Mouse (Mus musculus) embryonic facial prominence, embryonic 15.5 days (tissue): ENCODE data around the gene Tnk2. TPM values are rescaled to one million over a fixed set of nuclear protein-coding genes. Genes with fewer than 3 reads are reported as not detected.

Source experiments
- ATAC-seq: fragments of 200-750 bp; cut with Nextera tagmentation; 2 replicates; pipeline ENCODE4 v1.8.0; 2017; ENCODE audit warnings: low read depth, moderate TSS enrichment; ENCODE audit not compliant: insufficient number of reproducible peaks, low FRiP score, low TSS enrichment
- H3K27ac ChIP-seq: fragments of 300-500 bp; sonication (generic); replicated peaks from 2 replicates; pipeline ENCODE4 v1.5.1; 2015; ENCODE audit warnings: mild to moderate bottlenecking, inconsistent platforms
- H3K27me3 ChIP-seq: fragments of 300-500 bp; sonication (generic); 2 replicates; pipeline ENCODE4 v1.6.1; 2015; ENCODE audit warnings: inconsistent platforms
- H3K36me3 ChIP-seq: fragments of 300-500 bp; sonication (generic); 2 replicates; pipeline ENCODE4 v1.6.1; 2015; ENCODE audit warnings: mild to moderate bottlenecking, inconsistent platforms
- H3K4me1 ChIP-seq: fragments of 300-500 bp; sonication (generic); 2 replicates; pipeline ENCODE4 v1.6.1; 2015; ENCODE audit warnings: inconsistent platforms
- H3K4me2 ChIP-seq: fragments of 300-500 bp; sonication (generic); replicated peaks from 2 replicates; pipeline ENCODE4 v1.6.1; 2015; ENCODE audit warnings: mild to moderate bottlenecking, inconsistent platforms
- H3K4me3 ChIP-seq: fragments of 300-500 bp; sonication (generic); replicated peaks from 2 replicates; pipeline ENCODE4 v1.5.1; 2015; ENCODE audit warnings: mild to moderate bottlenecking, inconsistent platforms
- H3K9ac ChIP-seq: fragments of 300-500 bp; sonication (generic); 2 replicates; pipeline ENCODE4 v1.6.1; 2015; ENCODE audit warnings: inconsistent platforms
- H3K9me3 ChIP-seq: fragments of 300-500 bp; sonication (generic); replicated peaks from 2 replicates; pipeline ENCODE4 v1.6.1; 2016; ENCODE audit warnings: inconsistent platforms
- WGBS: fragments of 180-500 bp; shearing (Covaris S2); methylation state at CpG from one replicate; pipeline ENCODE4 v1.1.7; 2015; 5-methylcytosine and 5-hydroxymethylcytosine counted together
- polyA plus RNA-seq: library from polyadenylated mRNA; unstranded; fragments of >200 nt; fragmentation: Nextera tagmentation; extraction: Ambion mirVana; gene quantifications from 2 replicates; pipeline ENCODE4 v1.2.1, GENCODE M21; 2015

The Tnk2 gene
- polyA plus RNA-seq, 1 experiment from 2014 or later, result 16.3 TPM

GRCm38 (mm10) chr16:32660557-32661321, 17.1 kb downstream of the Tnk2 start:
- WGBS, result 19% methylated on average over 10 of the region's 10 CpGs
- peak; percentile 63; the same call in 1 of the 2 replicates for ATAC-seq
- H3K4me1 ChIP-seq, result peaks cover 67% of the 10 kb centered on the region
- H3K36me3 ChIP-seq, result 0 out of 2 replicates have a peak, but pooled peaks cover 7% of the 10 kb centered on the region
- H3K9me3 ChIP-seq, result no peaks in the 10 kb centered on the region
- H3K9ac ChIP-seq, result no peak overlapping the region
- H3K27me3 ChIP-seq, result no peaks in the 10 kb centered on the region
- H3K4me3 ChIP-seq, result no peak overlapping the region
- peak overlapping the region; percentile 26 for H3K4me2 ChIP-seq
- H3K27ac ChIP-seq, result peak overlapping the region; percentile 68

- Histone ChIP-seq H3K4me1 (peaks cover 69% of the 10 kb centered on the region), H3K4me2 (peak overlapping the region; percentile 26), H3K27ac (peak overlapping the region; percentile 68), H3K27me3 (no peaks in the 10 kb centered on the region), H3K9ac (no peak overlapping the region), H3K4me3 (0 out of 2 replicates have a peak overlapping the region, but pooled peaks have one; percentile 0), H3K9me3 (no peaks in the 10 kb centered on the region), H3K36me3 (0 out of 2 replicates have a peak, but pooled peaks cover 7% of the 10 kb centered on the region)
- no peak for ATAC-seq
- 49% methylated on average over 10 of the region's 10 CpGs for whole genome bisulfite sequencing
Observed at GRCm38 (mm10) chr16:32661493-32661921, 17.8 kb downstream of the Tnk2 start.

DNA sequence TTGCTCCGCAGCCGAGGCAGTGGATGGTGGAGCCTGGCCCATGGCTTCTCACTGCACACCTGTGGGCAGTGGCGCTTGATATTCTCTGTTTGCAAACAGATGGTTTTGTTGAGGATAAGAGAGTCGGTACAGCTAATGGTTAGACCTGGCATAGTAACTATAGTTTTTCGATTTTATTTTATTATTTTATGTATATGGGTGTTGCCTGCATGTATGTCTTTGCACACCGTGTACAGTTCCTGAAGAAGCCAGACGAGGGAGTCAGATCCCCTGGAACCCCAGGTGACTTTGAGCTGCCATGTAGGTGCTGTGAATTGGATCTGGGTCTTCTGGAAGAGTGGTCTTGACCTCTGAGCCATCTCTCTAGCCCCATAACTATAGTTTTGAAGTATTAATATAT, 18.7 kb downstream of the Tnk2 start:
- Histone ChIP-seq H3K4me2 (peak overlapping the region; percentile 26; the same call in 1 of the 2 replicates), H3K4me1 (peaks cover 66% of the 10 kb centered on the region), H3K27me3 (no peaks in the 10 kb centered on the region), H3K9me3 (no peaks in the 10 kb centered on the region), H3K36me3 (0 out of 2 replicates have a peak, but pooled peaks cover 7% of the 10 kb centered on the region), H3K4me3 (no peak overlapping the region), H3K9ac (no peak overlapping the region), H3K27ac (0 out of 2 replicates have a peak overlapping the region, but pooled peaks have one; percentile 68)
- WGBS, result 86% methylated on average over 7 of the region's 7 CpGs
- no peak for ATAC-seq

- Histone ChIP-seq H3K9ac (no peak overlapping the region), H3K27me3 (no peaks in the 10 kb centered on the region), H3K4me2 (no peak overlapping the region), H3K4me1 (peaks cover 66% of the 10 kb centered on the region), H3K9me3 (no peaks in the 10 kb centered on the region), H3K4me3 (no peak overlapping the region), H3K36me3 (0 out of 2 replicates have a peak, but pooled peaks cover 7% of the 10 kb centered on the region), H3K27ac (no peak overlapping the region)
- WGBS, result 84% methylated on average over 9 of the region's 9 CpGs
- no peak for ATAC-seq
Observed at GRCm38 (mm10) chr16:32663231-32663858, 19.7 kb downstream of the Tnk2 start.

DNA sequence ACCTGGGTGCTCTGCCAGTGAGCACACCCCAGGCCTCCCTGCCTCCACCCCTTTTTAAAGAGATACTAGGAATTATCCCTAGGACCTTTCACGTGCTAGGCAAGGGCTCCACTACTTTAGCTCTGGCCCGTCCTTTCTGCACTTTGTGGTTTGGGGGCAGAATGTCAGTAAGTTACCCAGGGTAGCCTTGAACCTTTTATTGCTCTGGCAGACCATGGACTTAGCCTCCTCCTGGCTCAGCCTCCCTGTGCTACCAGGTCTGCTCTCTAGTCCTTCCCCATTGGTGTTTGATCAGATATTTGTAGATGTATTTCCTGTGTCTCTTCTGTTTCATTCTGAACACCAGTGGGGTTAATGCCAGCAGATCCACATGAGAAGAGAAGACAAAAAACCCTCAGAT, 20.5 kb downstream of the Tnk2 start:
- Histone ChIP-seq H3K36me3 (0 out of 2 replicates have a peak, but pooled peaks cover 7% of the 10 kb centered on the region), H3K4me3 (no peak overlapping the region), H3K27ac (no peak overlapping the region), H3K27me3 (no peaks in the 10 kb centered on the region), H3K4me2 (no peak overlapping the region), H3K4me1 (peaks cover 59% of the 10 kb centered on the region), H3K9ac (no peak overlapping the region), H3K9me3 (no peaks in the 10 kb centered on the region)
- ATAC-seq, result no peak
- WGBS, result 66% methylated on average over 2 of the region's 2 CpGs

GRCm38 (mm10) chr16:32665851-32666665, 22.4 kb downstream of the Tnk2 start:
- no peak for ATAC-seq
- H3K36me3 ChIP-seq, result peaks cover 23% of the 10 kb centered on the region
- 75% methylated on average over 11 of the region's 11 CpGs for WGBS

DNA sequence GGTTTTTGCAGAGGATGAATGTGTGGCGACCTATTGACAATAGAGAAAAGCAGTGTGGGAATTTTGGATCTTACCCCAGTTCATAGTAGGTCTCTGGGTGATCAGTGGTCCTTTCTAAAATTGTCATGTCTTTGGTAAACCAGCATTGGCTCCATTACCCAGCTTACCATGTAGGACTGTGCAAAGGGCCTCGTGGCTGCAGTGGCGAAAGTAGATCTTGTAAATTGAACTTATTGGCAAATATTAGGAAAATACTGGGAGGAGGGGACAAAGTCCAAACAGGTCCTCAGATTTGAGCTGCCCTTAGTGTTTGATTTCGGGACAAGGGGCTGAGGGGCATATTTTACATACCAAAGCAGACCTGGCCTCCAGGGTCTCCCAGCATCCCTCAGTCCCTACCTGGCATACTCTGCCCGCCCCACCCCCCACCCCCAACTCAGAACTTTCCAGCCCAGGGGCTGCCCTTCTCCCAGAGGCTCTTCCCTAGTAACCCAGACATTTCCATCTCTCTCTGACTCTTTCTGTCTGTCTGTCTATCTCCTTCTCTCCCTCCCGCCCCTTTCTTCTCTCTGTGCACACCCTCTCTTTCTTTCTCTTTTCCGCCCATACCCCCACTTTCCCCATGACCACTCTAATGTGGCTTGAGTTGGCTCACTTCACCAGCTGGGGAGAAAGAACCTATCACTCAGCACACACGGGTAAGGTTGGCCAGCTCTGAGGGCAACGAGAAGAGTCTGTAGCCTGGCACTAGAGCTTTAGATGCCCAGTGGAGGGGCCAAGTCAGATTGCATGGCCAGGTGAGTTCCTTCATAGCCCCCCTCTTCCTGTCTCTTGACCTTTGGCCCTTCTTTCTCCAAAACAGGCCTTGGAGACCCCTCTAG, 23.2 kb downstream of the Tnk2 start:
- H3K9me3 ChIP-seq, result no peaks in the 10 kb centered on the region
- H3K4me1 ChIP-seq, result peaks cover 32% of the 10 kb centered on the region
- H3K27me3 ChIP-seq, result no peaks in the 10 kb centered on the region
- no peak for ATAC-seq
- 0 out of 2 replicates have a peak overlapping the region, but pooled peaks have one; percentile 48 for H3K27ac ChIP-seq
- peaks cover 31% of the 10 kb centered on the region for H3K36me3 ChIP-seq
- no peak overlapping the region for H3K9ac ChIP-seq
- WGBS, result 72% methylated on average over 9 of the region's 9 CpGs
- no peak overlapping the region for H3K4me2 ChIP-seq
- H3K4me3 ChIP-seq, result no peak overlapping the region

More at GRCm38 (mm10) chr16:32665851-32666665, 22.4 kb downstream of the Tnk2 start:
- Histone ChIP-seq H3K27ac (peak overlapping the region; percentile 24; the same call in 1 of the 2 replicates), H3K4me2 (no peak overlapping the region), H3K9me3 (no peaks in the 10 kb centered on the region), H3K27me3 (no peaks in the 10 kb centered on the region), H3K9ac (no peak overlapping the region), H3K4me3 (no peak overlapping the region), H3K4me1 (peaks cover 41% of the 10 kb centered on the region)

DNA sequence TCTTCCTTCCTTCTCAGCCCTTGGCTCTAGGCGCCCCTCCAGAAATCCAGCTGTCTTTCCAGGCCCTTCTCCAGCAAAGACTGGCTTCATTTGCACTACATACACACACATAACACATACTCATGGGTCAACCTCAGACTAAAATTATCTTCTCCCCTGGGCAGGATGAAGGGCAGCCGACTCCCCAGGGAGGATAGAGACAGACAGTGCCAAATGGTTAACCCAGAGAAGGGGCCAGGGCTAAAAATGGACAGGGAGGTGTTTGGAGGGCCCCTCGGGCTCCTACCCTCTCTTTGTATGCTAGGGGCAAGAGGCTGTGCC, 23.8 kb downstream of the Tnk2 start:
- H3K27ac ChIP-seq, result peak overlapping the region; percentile 48; the same call in 1 of the 2 replicates

GRCm38 (mm10) chr16:32668030-32668429, 24.4 kb downstream of the Tnk2 start:
- H3K4me2 ChIP-seq, result no peak overlapping the region
- 59% methylated on average over 10 of the region's 10 CpGs for WGBS
- H3K36me3 ChIP-seq, result peaks cover 39% of the 10 kb centered on the region
- peaks cover 35% of the 10 kb centered on the region for H3K4me1 ChIP-seq
- H3K27ac ChIP-seq, result peak overlapping the region; percentile 48; the same call in 1 of the 2 replicates
- ATAC-seq, result no peak
- H3K4me3 ChIP-seq, result no peak overlapping the region
- H3K27me3 ChIP-seq, result no peaks in the 10 kb centered on the region
- no peaks in the 10 kb centered on the region for H3K9me3 ChIP-seq
- no peak overlapping the region for H3K9ac ChIP-seq

More for the DNA sequence above, 23.8 kb downstream of the Tnk2 start:
- ATAC-seq, result peak; percentile 26; the same call in 1 of the 2 replicates
- no peak overlapping the region for H3K9ac ChIP-seq
- H3K9me3 ChIP-seq, result no peaks in the 10 kb centered on the region
- peaks cover 31% of the 10 kb centered on the region for H3K4me1 ChIP-seq
- peaks cover 37% of the 10 kb centered on the region for H3K36me3 ChIP-seq
- H3K4me2 ChIP-seq, result no peak overlapping the region
- no peak overlapping the region for H3K4me3 ChIP-seq
- H3K27me3 ChIP-seq, result no peaks in the 10 kb centered on the region
- 67% methylated on average over 3 of the region's 3 CpGs for WGBS

DNA sequence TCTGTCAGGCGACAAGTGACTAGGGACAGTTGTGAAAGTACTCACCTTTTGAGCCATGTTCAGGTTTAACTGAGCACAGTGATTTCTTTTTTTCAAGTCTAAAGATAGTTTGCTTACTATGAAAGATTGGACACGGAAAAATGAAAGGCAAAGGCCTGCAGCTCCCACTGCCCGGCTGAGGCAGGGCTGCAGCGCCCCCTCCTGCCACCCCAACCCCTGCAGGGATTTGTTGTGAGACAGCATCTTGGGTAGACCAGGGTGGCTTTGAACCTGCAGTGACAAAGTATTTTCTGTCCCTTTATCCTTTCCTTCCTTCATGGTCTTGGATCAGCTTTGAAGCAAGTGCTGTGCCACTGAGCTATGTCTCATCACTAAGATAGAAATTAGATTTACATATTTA, 24.8 kb downstream of the Tnk2 start:
- 67% methylated on average over 4 of the region's 4 CpGs for WGBS
- no peak for ATAC-seq

More for the DNA sequence above, 24.8 kb downstream of the Tnk2 start:
- H3K9me3 ChIP-seq, result no peaks in the 10 kb centered on the region
- H3K9ac ChIP-seq, result no peak overlapping the region
- peaks cover 32% of the 10 kb centered on the region for H3K4me1 ChIP-seq
- H3K27ac ChIP-seq, result peak overlapping the region; percentile 48; the same call in 1 of the 2 replicates
- H3K27me3 ChIP-seq, result no peaks in the 10 kb centered on the region
- H3K4me3 ChIP-seq, result no peak overlapping the region
- peaks cover 39% of the 10 kb centered on the region for H3K36me3 ChIP-seq
- H3K4me2 ChIP-seq, result no peak overlapping the region
